Mouse (Mus musculus): ENCODE results near the gene Zfp72. TPM values are rescaled to one million over a fixed set of nuclear protein-coding genes. Genes with fewer than 3 reads are reported as not detected.
A peak's percentile ranks its signal among the peaks of the same experiment; 100 is the strongest.

Gene Zfp72
- 1.7 and 2.3 TPM in 2 replicates for polyA plus RNA-seq (2015; fragmentation: Nextera tagmentation; extraction: Ambion mirVana)

DNA sequence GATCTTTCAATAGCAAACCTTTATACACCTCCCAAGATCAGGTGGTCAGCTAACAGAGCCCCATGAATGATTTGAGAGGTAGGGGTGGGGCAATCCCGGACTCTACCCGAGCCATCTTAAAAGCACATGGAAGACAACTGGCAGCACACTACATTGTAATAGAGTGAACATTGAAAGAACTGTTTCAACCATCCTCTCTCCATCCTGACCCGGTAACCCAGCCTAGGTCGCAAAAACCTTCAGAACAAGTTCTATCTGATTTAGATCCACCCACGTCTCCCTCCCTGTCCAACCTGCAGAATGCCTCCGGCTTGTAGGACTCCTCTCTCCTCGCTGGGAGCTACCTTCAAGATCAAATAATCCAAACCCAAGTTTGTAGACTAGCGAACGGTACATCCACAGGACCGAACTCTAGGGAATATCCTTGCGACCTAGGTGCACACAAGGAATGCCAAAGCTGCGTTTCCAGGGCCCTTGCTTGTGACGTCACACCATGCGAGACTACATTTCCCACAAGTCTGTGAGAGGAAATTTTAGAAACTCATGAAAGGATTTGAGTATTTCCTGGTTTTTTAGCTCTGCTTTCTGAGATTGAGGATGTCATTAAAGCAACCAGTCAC is at the start of gene Zfp72:
Zfp72 (minus strand) TSS at position 466 of the 620 bp plus-strand sequence.
- WGBS, result 1% methylated on average over 14 of the region's 14 CpGs
- H3K4me1 ChIP-seq (replicated peaks; ENCODE audit: control insufficient read depth, insufficient read depth), result no peaks in the 10 kb centered on the region
- H3K9ac ChIP-seq (ENCODE audit: low read length), result peak within 1 kb of the TSS; percentile 53
- no peak for TF ChIP-seq EP300 (optimal IDR thresholded peaks at IDR 0.05)
- TF ChIP-seq CTCF (IDR thresholded peaks at IDR 0.05; ENCODE audit: low read depth), result no peak
- DNase-seq (ENCODE audit: low spot score), result peak; percentile 70
- ATAC-seq (ENCODE audit: low FRiP score, low TSS enrichment), result peak; percentile 83
- peak within 1 kb of the TSS; percentile 55 for H3K4me2 ChIP-seq (replicated peaks; ENCODE audit: low read depth)
- H3K27ac ChIP-seq (replicated peaks), result no peak within 1 kb of the TSS
- no peaks in the 10 kb centered on the region for H3K9me3 ChIP-seq (ENCODE audit: control insufficient read depth, low read length)
- no peaks in the 10 kb centered on the region for H3K27me3 ChIP-seq (ENCODE audit: control insufficient read depth, insufficient read depth, low read length)
- H3K36me3 ChIP-seq (ENCODE audit: control insufficient read depth, insufficient read depth, low read length), result no peaks in the 10 kb centered on the region
- H3K4me3 ChIP-seq (ENCODE audit: low read depth, low read length), result peak within 1 kb of the TSS; percentile 56

DNA sequence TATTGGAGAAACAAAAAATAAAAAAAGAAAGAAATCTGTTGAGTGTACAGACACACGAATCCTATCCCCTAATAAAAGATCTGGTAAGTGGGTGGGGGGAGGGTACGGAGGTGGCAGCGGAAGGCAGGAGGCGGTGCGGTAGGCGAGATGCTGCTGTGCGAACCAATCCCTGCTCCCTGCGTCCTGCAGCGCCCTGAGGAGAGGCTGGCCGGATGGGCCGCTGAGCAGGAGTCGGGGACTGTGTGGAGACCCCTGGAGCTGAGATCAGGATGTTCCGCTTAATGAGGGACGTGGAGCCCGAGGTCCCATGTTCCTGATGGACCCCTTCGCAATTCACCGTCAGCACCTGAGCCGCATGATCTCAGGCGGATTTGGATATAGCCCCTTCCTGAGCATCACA is 49.3 kb upstream of the Zfp72 start:
- no peak overlapping the region for H3K4me2 ChIP-seq (replicated peaks; ENCODE audit: low read depth)
- H3K9ac ChIP-seq (ENCODE audit: low read length), result no peak overlapping the region
- H3K27me3 ChIP-seq (ENCODE audit: control insufficient read depth, insufficient read depth, low read length), result no peaks in the 10 kb centered on the region
- no peak for DNase-seq (ENCODE audit: low spot score)
- H3K9me3 ChIP-seq (ENCODE audit: control insufficient read depth, low read length), result peaks cover 8% of the 10 kb centered on the region; the same call in 1 of the 2 replicates
- H3K4me3 ChIP-seq (ENCODE audit: low read depth, low read length), result no peak overlapping the region
- no peaks in the 10 kb centered on the region for H3K4me1 ChIP-seq (replicated peaks; ENCODE audit: control insufficient read depth, insufficient read depth)
- ATAC-seq (ENCODE audit: low FRiP score, low TSS enrichment), result no peak
- WGBS, result 31% methylated on average over 15 of the region's 19 CpGs
- H3K36me3 ChIP-seq (ENCODE audit: control insufficient read depth, insufficient read depth, low read length), result no peaks in the 10 kb centered on the region
- no peak for TF ChIP-seq EP300 (optimal IDR thresholded peaks at IDR 0.05)
- TF ChIP-seq CTCF (IDR thresholded peaks at IDR 0.05; ENCODE audit: low read depth), result no peak
- H3K27ac ChIP-seq (replicated peaks), result no peak overlapping the region

DNA sequence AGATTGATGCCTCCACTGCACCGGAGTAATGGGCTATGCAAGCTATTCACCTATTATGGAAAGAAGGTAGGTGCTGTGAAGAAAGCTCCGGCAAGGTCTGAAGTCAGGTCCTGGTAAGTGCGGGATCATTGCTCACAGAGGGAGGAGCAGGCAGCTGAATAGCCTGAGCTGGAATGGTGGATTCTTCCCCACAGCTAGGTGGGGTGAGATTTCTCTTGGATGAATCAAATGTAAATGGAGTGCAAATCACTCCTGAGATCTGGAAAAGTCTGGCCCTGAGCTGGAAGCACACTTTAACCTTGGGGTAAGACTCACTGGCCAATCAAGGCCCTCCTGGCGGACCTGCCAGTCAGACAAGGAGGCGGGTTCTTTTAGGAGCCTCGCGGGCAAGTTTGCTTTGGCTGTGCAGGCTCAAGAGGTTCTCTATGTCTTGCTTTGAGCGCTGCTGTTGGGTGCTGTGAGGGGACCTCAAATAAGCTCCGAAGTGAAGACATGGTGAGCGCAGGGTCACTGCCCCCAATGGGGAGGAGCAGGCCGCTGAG is 8.7 kb upstream of the Zfp72 start, which contains the start of gene Ftl1-ps1:
Ftl1-ps1 (plus strand) TSS at position 397 of the 542 bp plus-strand sequence.
- Histone ChIP-seq H3K4me3 (ENCODE audit: low read depth, low read length) (no peak within 1 kb of the TSS), H3K4me2 (replicated peaks; ENCODE audit: low read depth) (no peak within 1 kb of the TSS), H3K27ac (replicated peaks) (no peak within 1 kb of the TSS), H3K9ac (ENCODE audit: low read length) (no peak within 1 kb of the TSS), H3K36me3 (ENCODE audit: control insufficient read depth, insufficient read depth, low read length) (no peaks in the 10 kb centered on the region), H3K4me1 (replicated peaks; ENCODE audit: control insufficient read depth, insufficient read depth) (no peaks in the 10 kb centered on the region), H3K9me3 (ENCODE audit: control insufficient read depth, low read length) (no peaks in the 10 kb centered on the region), H3K27me3 (ENCODE audit: control insufficient read depth, insufficient read depth, low read length) (no peaks in the 10 kb centered on the region)
- no peak for DNase-seq (ENCODE audit: low spot score)
- TF ChIP-seq EP300 (optimal IDR thresholded peaks at IDR 0.05) (no peak), CTCF (IDR thresholded peaks at IDR 0.05; ENCODE audit: low read depth) (no peak)
- no peak for ATAC-seq (ENCODE audit: low FRiP score, low TSS enrichment)
- 12% methylated on average over 11 of the region's 11 CpGs for WGBS

DNA sequence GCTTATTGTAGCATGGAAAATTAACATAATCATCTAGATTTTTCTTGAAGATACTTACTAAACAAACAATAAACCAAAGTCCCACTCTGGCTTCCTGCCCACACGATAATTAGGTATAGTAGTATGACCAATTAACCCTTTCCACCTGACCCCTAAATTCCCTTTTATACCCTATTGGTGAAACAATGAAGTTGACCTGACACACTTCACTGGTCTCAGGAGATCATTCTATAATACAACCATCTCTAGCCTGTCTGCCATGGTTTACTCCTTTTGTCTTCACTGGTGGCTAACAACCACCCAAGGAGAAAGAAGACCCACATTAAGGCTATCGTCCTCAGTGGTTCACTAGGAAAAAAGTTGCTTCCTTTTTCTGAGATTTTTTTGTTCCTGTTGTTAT is 520 bp upstream of the Zfp72 start:
- no peak overlapping the region for H3K4me2 ChIP-seq (replicated peaks; ENCODE audit: low read depth)
- no peak overlapping the region for H3K9ac ChIP-seq (ENCODE audit: low read length)
- DNase-seq (ENCODE audit: low spot score) (no peak), ATAC-seq (ENCODE audit: low FRiP score, low TSS enrichment) (no peak)
- no peaks in the 10 kb centered on the region for H3K4me1 ChIP-seq (replicated peaks; ENCODE audit: control insufficient read depth, insufficient read depth)
- H3K9me3 ChIP-seq (ENCODE audit: control insufficient read depth, low read length), result no peaks in the 10 kb centered on the region
- no peaks in the 10 kb centered on the region for H3K27me3 ChIP-seq (ENCODE audit: control insufficient read depth, insufficient read depth, low read length)
- 81% methylated on average over 2 of the region's 2 CpGs for whole genome bisulfite sequencing
- no peak overlapping the region for H3K4me3 ChIP-seq (ENCODE audit: low read depth, low read length)
- no peaks in the 10 kb centered on the region for H3K36me3 ChIP-seq (ENCODE audit: control insufficient read depth, insufficient read depth, low read length)
- H3K27ac ChIP-seq (replicated peaks), result no peak overlapping the region
- TF ChIP-seq CTCF (IDR thresholded peaks at IDR 0.05; ENCODE audit: low read depth), result no peak
- no peak for TF ChIP-seq EP300 (optimal IDR thresholded peaks at IDR 0.05)

DNA sequence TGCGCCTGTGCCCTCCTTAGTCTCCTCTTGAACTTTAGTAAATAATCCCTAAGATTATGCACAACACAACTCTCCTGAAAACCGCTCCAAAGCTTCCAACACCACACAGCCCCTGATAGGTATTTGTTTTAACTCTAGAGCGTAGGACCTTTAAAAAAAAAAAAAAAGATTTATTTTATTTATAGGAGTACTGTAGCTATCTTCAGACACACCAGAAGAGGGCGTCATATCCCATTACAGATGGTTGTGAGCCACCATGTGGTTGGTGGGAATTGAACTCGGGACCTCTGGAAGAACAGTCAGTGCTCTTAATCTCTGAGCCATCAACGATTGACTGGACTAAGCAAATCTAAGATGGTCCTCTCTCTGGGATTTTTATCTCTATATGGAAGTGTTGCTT is 906 bp downstream of the Zfp72 start:
- no peak overlapping the region for H3K9ac ChIP-seq (ENCODE audit: low read length)
- DNase-seq (ENCODE audit: low spot score), result no peak
- H3K9me3 ChIP-seq (ENCODE audit: control insufficient read depth, low read length), result no peaks in the 10 kb centered on the region
- H3K27ac ChIP-seq (replicated peaks), result no peak overlapping the region
- peak overlapping the region; percentile 56 for H3K4me3 ChIP-seq (ENCODE audit: low read depth, low read length)
- WGBS, result 62% methylated on average over 6 of the region's 6 CpGs
- H3K4me1 ChIP-seq (replicated peaks; ENCODE audit: control insufficient read depth, insufficient read depth), result no peaks in the 10 kb centered on the region
- no peaks in the 10 kb centered on the region for H3K36me3 ChIP-seq (ENCODE audit: control insufficient read depth, insufficient read depth, low read length)
- H3K4me2 ChIP-seq (replicated peaks; ENCODE audit: low read depth), result peak overlapping the region; percentile 55
- TF ChIP-seq CTCF (IDR thresholded peaks at IDR 0.05; ENCODE audit: low read depth) (peak; percentile 37; the same call in 1 of the 2 replicates), EP300 (optimal IDR thresholded peaks at IDR 0.05) (no peak)
- ATAC-seq (ENCODE audit: low FRiP score, low TSS enrichment), result no peak
- no peaks in the 10 kb centered on the region for H3K27me3 ChIP-seq (ENCODE audit: control insufficient read depth, insufficient read depth, low read length)

DNA sequence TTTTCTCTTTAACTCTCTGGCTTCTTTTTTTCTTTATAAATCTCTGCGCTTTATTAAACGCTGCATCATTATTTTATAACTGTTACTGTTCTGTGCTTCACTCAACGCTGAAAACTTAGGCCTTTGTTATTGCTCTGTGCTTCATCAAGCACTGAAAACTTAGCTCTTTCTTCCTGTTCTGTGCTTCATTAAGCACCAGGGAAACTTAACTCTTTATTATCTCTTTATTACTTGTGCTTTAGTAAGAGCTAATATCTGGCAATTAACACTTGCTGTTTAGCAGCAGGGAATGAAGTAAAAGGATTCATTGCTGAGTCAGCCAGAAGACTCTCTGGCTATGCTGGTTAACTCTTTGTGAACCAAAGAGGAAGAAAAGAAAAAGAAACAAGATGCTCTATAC is 8.3 kb downstream of the Zfp72 start:
- TF ChIP-seq EP300 (optimal IDR thresholded peaks at IDR 0.05), result no peak
- no peak for TF ChIP-seq CTCF (IDR thresholded peaks at IDR 0.05; ENCODE audit: low read depth)
- WGBS, result 43% methylated on average over 3 of the region's 3 CpGs
- H3K9ac ChIP-seq (ENCODE audit: low read length), result no peak overlapping the region

More for the DNA sequence above, 8.3 kb downstream of the Zfp72 start:
- no peak for ATAC-seq (ENCODE audit: low FRiP score, low TSS enrichment)
- Histone ChIP-seq H3K9me3 (ENCODE audit: control insufficient read depth, low read length) (no peaks in the 10 kb centered on the region), H3K4me2 (replicated peaks; ENCODE audit: low read depth) (no peak overlapping the region), H3K36me3 (ENCODE audit: control insufficient read depth, insufficient read depth, low read length) (no peaks in the 10 kb centered on the region), H3K4me1 (replicated peaks; ENCODE audit: control insufficient read depth, insufficient read depth) (no peaks in the 10 kb centered on the region), H3K4me3 (ENCODE audit: low read depth, low read length) (no peak overlapping the region), H3K27me3 (ENCODE audit: control insufficient read depth, insufficient read depth, low read length) (no peaks in the 10 kb centered on the region), H3K27ac (replicated peaks) (0 out of 2 replicates have a peak overlapping the region, but pooled peaks have one; percentile 13)
- no peak for DNase-seq (ENCODE audit: low spot score)
